Mouse (Mus musculus) cerebellum, adult 8-10 months (tissue): ENCODE data around the gene Tenm2.

Experiments used
- DNase-seq: peaks from one replicate; pipeline ENCODE4 v3.0.0; 2022

Tenm2 gene

GRCm38 (mm10) chr11:36891106-36891505 is 344.7 kb downstream of the Tenm2 start:
- no peak for DNase-seq

- no peak for DNase-seq
Measured at GRCm38 (mm10) chr11:36887490-36887889, 348.3 kb downstream of the Tenm2 start.

- DNase-seq = no peak
Measured at GRCm38 (mm10) chr11:36886147-36886546, 349.6 kb downstream of the Tenm2 start.

GRCm38 (mm10) chr11:36872961-36873360 is 362.8 kb downstream of the Tenm2 start:
- no peak for DNase-seq

GRCm38 (mm10) chr11:36870548-36870947 is 365.2 kb downstream of the Tenm2 start:
- no peak for DNase-seq

GRCm38 (mm10) chr11:36851690-36852089 is 384.1 kb downstream of the Tenm2 start:
- DNase-seq = no peak

GRCm38 (mm10) chr11:36847451-36847850 is 388.3 kb downstream of the Tenm2 start:
- no peak for DNase-seq

- DNase-seq = no peak
Measured at GRCm38 (mm10) chr11:36832855-36833254, 402.9 kb downstream of the Tenm2 start.

GRCm38 (mm10) chr11:36831511-36831910 is 404.3 kb downstream of the Tenm2 start:
- no peak for DNase-seq

GRCm38 (mm10) chr11:36824666-36825065 is 411.1 kb downstream of the Tenm2 start:
- no peak for DNase-seq

- no peak for DNase-seq
Measured at GRCm38 (mm10) chr11:36804615-36805014, 431.1 kb downstream of the Tenm2 start.

- no peak for DNase-seq
Measured at GRCm38 (mm10) chr11:36802208-36802631, 433.5 kb downstream of the Tenm2 start.

GRCm38 (mm10) chr11:36801683-36802082 is 434.1 kb downstream of the Tenm2 start:
- no peak for DNase-seq

GRCm38 (mm10) chr11:36799409-36799808 is 436.4 kb downstream of the Tenm2 start:
- DNase-seq = no peak

- DNase-seq = no peak
Measured at GRCm38 (mm10) chr11:36758009-36758408, 477.8 kb downstream of the Tenm2 start.

GRCm38 (mm10) chr11:36746286-36746685 is 489.5 kb downstream of the Tenm2 start:
- DNase-seq = no peak

- no peak for DNase-seq
Measured at GRCm38 (mm10) chr11:36727800-36728199, 508.0 kb downstream of the Tenm2 start.

- DNase-seq = no peak
Measured at GRCm38 (mm10) chr11:36702881-36703280, 532.9 kb downstream of the Tenm2 start.

- no peak for DNase-seq
Measured at GRCm38 (mm10) chr11:36700951-36701350, 534.8 kb downstream of the Tenm2 start.

- no peak for DNase-seq
Measured at GRCm38 (mm10) chr11:36700131-36700530, 535.6 kb downstream of the Tenm2 start.

- no peak for DNase-seq
Measured at GRCm38 (mm10) chr11:36698268-36698667, 537.5 kb downstream of the Tenm2 start.

- no peak for DNase-seq
Measured at GRCm38 (mm10) chr11:36697816-36698215, 537.9 kb downstream of the Tenm2 start.

- DNase-seq = no peak
Measured at GRCm38 (mm10) chr11:36697021-36697639, 538.6 kb downstream of the Tenm2 start.

GRCm38 (mm10) chr11:36694810-36695209 is 541.0 kb downstream of the Tenm2 start:
- no peak for DNase-seq

GRCm38 (mm10) chr11:36692637-36693036 is 543.1 kb downstream of the Tenm2 start:
- no peak for DNase-seq
